Mouse (Mus musculus) midbrain, embryonic 14.5 days (tissue): ENCODE results near the gene Icam4. TPM values are rescaled to one million over a fixed set of nuclear protein-coding genes. Genes with fewer than 3 reads are reported as not detected.
"Not testable (repeated sequence)": the region's sequence is repeated elsewhere in the genome, so short reads cannot be mapped to it uniquely, and the experiment has no call there.

ENCODE experiments used
- ATAC-seq: fragments of 200-750 bp; cut with Nextera tagmentation; 2 replicates; pipeline ENCODE4 v1.8.0; 2017; ENCODE audit warnings: moderate number of reproducible peaks, moderate library complexity; ENCODE audit not compliant: low FRiP score, low TSS enrichment
- DNase-seq: peaks from one replicate; pipeline ENCODE4 v3.0.0-alpha.2; 2015
- H3K27ac ChIP-seq: fragments of 300-500 bp; sonication (generic); replicated peaks from 2 replicates; pipeline ENCODE4 v1.5.1; 2014; ENCODE audit warnings: mild to moderate bottlenecking, low read depth, low read length, moderate library complexity
- H3K27me3 ChIP-seq: fragments of 300-500 bp; sonication (generic); 2 replicates; pipeline ENCODE4 v1.6.1; 2014; ENCODE audit warnings: low read length, control low read depth, mixed read lengths; ENCODE audit not compliant: control insufficient read depth, insufficient read depth
- H3K36me3 ChIP-seq: fragments of 300-500 bp; sonication (generic); 2 replicates; pipeline ENCODE4 v1.6.1; 2014; ENCODE audit warnings: low read length, control low read depth; ENCODE audit not compliant: control insufficient read depth, insufficient read depth
- H3K4me1 ChIP-seq: fragments of 300-500 bp; sonication (generic); 2 replicates; pipeline ENCODE4 v1.6.1; 2014; ENCODE audit warnings: mild to moderate bottlenecking, antibody characterized with exemption, low read length, control low read depth; ENCODE audit not compliant: control insufficient read depth, insufficient read depth
- H3K4me2 ChIP-seq: fragments of 300-500 bp; sonication (generic); 2 replicates; pipeline ENCODE4 v1.6.1; 2014; ENCODE audit warnings: mild to moderate bottlenecking, low read length, moderate library complexity
- H3K4me3 ChIP-seq: fragments of 300-500 bp; sonication (generic); replicated peaks from 2 replicates; pipeline ENCODE4 v1.5.1; 2014; ENCODE audit warnings: low read depth, low read length
- H3K9ac ChIP-seq: fragments of 300-500 bp; sonication (generic); replicated peaks from 2 replicates; pipeline ENCODE4 v1.6.1; 2014; ENCODE audit warnings: mild to moderate bottlenecking, low read length, moderate library complexity
- H3K9me3 ChIP-seq: fragments of 300-500 bp; sonication (generic); 2 replicates; pipeline ENCODE4 v1.6.1; 2016; ENCODE audit warnings: low read length, control low read depth, mixed read lengths; ENCODE audit not compliant: control insufficient read depth
- WGBS: fragments of 180-500 bp; shearing (Covaris S2); extraction: QIAGEN DNeasy Blood & Tissue Kit; methylation state at CpG from one replicate; pipeline ENCODE4 v1.1.7; 2014; 5-methylcytosine and 5-hydroxymethylcytosine counted together
- polyA plus RNA-seq: library from polyadenylated mRNA; unstranded; fragments of >200 nt; fragmentation: Nextera tagmentation; extraction: Ambion mirVana; gene quantifications from 2 replicates; pipeline ENCODE4 v1.2.1, GENCODE M21; 2014

Icam4 gene
- polyA plus RNA-seq, 1 experiment from 2014 or later, result not detected

DNA sequence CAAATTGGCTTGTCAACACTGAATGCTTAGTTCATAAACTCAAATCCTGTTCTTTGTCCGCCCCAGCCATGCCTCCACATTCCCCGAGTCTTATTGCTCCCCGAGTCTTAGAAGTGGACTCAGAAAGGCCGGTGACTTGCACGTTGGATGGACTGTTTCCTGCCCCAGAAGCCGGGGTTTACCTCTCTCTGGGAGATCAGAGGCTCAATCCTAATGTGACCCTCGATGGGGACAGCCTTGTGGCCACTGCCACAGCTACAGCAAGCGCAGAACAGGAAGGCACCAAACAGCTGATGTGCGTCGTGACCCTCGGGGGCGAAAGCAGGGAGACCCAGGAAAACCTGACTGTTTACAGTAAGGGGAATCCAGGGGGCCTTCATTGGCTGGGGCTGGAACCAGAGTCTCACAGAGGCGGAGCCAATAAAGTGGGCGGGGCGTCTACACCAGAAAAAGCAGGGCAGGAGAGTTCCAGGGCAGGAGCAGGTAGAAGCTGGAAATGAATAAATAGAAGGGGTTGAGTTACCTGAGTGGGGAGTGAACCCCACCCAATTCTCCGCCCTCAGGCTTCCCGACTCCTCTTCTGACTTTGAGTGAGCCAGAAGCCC, 5.4 kb downstream of the Icam4 start:
- H3K36me3 ChIP-seq, result no peaks in the 10 kb centered on the region
- no peak for ATAC-seq
- 3% methylated on average over 17 of the region's 17 CpGs for WGBS
- no peaks in the 10 kb centered on the region for H3K9me3 ChIP-seq
- DNase-seq, result no peak
- H3K27ac ChIP-seq, result no peak overlapping the region
- H3K4me3 ChIP-seq, result no peak overlapping the region
- H3K4me1 ChIP-seq, result peaks cover 21% of the 10 kb centered on the region
- H3K4me2 ChIP-seq, result no peak overlapping the region
- peaks cover 99% of the 10 kb centered on the region for H3K27me3 ChIP-seq
- no peak overlapping the region for H3K9ac ChIP-seq

DNA sequence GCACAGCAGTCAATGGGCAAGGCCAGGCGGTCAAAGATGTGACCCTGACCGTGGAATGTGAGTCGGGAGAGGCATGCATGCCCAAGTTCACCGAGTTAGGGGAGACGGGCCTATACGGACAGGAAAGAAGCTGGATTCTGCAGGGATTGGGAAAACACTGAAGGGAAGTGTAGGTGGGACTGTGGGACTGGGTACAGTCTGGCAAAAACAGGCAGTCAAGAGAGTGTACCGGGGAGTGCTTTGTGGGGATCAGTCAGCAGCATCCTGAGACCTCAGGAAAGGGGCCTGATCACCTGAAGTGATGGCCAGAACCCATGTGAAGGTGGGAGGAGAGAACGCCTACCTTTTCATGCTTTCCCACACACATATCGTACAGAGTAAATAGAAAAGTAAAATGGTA, 6.4 kb downstream of the Icam4 start:
- 16% methylated on average over 9 of the region's 9 CpGs for WGBS
- Histone ChIP-seq H3K4me1 (peaks cover 21% of the 10 kb centered on the region), H3K4me3 (no peak overlapping the region)

DNA sequence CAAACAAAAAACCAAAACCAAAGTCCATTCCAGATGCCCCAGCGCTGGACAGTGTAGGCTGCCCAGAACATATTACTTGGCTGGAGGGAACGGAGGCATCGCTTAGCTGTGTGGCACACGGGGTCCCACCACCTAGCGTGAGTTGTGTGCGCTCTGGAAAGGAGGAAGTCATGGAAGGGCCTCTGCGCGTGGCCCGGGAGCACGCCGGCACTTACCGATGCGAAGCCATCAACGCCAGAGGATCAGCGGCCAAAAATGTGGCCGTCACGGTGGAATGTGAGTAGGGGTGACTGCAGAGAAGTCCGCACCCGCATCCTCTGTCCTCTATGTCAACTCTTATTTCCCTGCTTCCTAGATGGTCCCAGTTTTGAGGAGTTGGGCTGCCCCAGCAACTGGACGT, 7.0 kb downstream of the Icam4 start:
- Histone ChIP-seq H3K4me2 (peak overlapping the region; percentile 63), H3K9me3 (no peaks in the 10 kb centered on the region), H3K27me3 (peaks cover 91% of the 10 kb centered on the region), H3K4me1 (peaks cover 16% of the 10 kb centered on the region), H3K36me3 (no peaks in the 10 kb centered on the region), H3K4me3 (peak overlapping the region; percentile 44; the same call in 1 of the 2 replicates), H3K9ac (no peak overlapping the region), H3K27ac (no peak overlapping the region)
- 7% methylated on average over 20 of the region's 20 CpGs for WGBS
- DNase-seq (no peak), ATAC-seq (no peak)

More for the DNA sequence above, 6.4 kb downstream of the Icam4 start:
- no peaks in the 10 kb centered on the region for H3K36me3 ChIP-seq
- ATAC-seq (no peak), DNase-seq (no peak)
- no peak overlapping the region for H3K4me2 ChIP-seq
- no peak overlapping the region for H3K27ac ChIP-seq
- H3K9ac ChIP-seq, result no peak overlapping the region
- H3K27me3 ChIP-seq, result peaks cover 97% of the 10 kb centered on the region
- H3K9me3 ChIP-seq, result no peaks in the 10 kb centered on the region

DNA sequence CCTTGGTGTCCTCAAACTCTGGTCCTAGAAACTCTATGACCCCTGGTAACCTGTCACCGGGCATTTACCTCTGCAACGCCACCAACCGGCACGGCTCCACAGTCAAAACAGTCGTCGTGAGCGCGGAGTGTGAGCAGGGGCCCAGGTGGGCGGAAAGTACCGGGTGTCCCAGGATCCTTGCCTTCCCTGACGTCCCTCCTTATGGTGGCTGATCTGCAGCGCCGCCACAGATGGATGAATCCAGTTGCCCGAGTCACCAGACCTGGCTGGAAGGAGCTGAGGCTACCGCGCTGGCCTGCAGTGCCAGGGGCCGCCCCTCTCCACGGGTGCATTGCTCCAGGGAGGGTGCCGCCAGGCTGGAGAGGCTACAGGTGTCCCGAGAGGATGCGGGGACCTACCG, 7.5 kb downstream of the Icam4 start:
- H3K27ac ChIP-seq, result no peak overlapping the region
- peak overlapping the region; percentile 63 for H3K4me2 ChIP-seq
- H3K4me3 ChIP-seq, result peak overlapping the region; percentile 44
- DNase-seq (peak; percentile 16), ATAC-seq (no peak)
- H3K4me1 ChIP-seq, result peaks cover 12% of the 10 kb centered on the region
- no peaks in the 10 kb centered on the region for H3K36me3 ChIP-seq
- peaks cover 86% of the 10 kb centered on the region for H3K27me3 ChIP-seq
- H3K9ac ChIP-seq, result no peak overlapping the region
- WGBS, result 2% methylated on average over 22 of the region's 22 CpGs
- no peaks in the 10 kb centered on the region for H3K9me3 ChIP-seq

DNA sequence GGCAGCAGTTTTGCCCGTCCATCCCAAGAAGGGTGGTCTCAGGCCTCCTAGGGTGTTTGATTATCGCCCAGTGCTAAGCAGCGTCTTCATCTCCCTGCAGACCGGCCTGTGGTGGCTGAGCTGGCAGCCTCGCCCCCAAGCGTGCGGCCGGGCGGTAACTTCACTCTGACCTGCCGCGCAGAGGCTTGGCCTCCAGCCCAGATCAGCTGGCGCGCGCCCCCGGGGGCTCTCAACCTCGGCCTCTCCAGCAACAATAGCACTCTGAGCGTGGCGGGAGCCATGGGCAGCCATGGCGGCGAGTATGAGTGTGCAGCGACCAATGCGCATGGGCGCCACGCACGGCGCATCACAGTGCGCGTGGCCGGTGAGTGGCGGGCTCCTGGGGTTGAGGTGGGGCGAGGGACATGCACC, 8.3 kb downstream of the Icam4 start:
- H3K4me1 ChIP-seq, result peaks cover 7% of the 10 kb centered on the region
- WGBS, result 2% methylated on average over 31 of the region's 31 CpGs
- DNase-seq (peak; percentile 77), ATAC-seq (peak; percentile 61)
- H3K4me3 ChIP-seq, result peak overlapping the region; percentile 44
- H3K27me3 ChIP-seq, result peaks cover 78% of the 10 kb centered on the region
- H3K27ac ChIP-seq, result no peak overlapping the region
- peak overlapping the region; percentile 62 for H3K9ac ChIP-seq
- H3K36me3 ChIP-seq, result no peaks in the 10 kb centered on the region
- H3K9me3 ChIP-seq, result no peaks in the 10 kb centered on the region
- H3K4me2 ChIP-seq, result peak overlapping the region; percentile 63

DNA sequence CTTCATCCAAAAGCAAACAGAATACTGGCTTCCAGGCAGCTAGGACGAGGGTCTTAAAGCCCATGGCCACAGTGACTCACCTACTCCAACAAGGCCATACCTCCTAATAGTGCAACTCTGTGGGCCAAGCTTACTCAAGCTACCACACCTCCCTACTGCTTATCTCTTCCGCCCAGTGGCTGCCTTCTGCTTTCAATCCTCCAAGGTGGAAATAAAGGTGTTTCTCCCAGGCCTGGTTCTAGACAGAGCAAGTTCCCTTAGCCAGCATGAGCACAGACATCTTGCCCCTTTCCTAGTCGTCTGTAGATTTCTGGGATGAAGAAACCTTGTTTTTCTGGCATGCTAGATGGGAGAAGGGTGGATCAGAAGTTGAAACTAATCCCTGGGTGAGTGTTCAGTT, 10.6 kb downstream of the Icam4 start:
- ATAC-seq, result no peak
- Histone ChIP-seq H3K4me1 (no peaks in the 10 kb centered on the region; the same call in 1 of the 2 replicates), H3K4me2 (no peak overlapping the region), H3K9ac (no peak overlapping the region), H3K9me3 (no peaks in the 10 kb centered on the region), H3K36me3 (no peaks in the 10 kb centered on the region), H3K4me3 (no peak overlapping the region), H3K27me3 (peaks cover 55% of the 10 kb centered on the region), H3K27ac (no peak overlapping the region)
- WGBS, result 66% methylated on average over 3 of the region's 3 CpGs
- no peak for DNase-seq

DNA sequence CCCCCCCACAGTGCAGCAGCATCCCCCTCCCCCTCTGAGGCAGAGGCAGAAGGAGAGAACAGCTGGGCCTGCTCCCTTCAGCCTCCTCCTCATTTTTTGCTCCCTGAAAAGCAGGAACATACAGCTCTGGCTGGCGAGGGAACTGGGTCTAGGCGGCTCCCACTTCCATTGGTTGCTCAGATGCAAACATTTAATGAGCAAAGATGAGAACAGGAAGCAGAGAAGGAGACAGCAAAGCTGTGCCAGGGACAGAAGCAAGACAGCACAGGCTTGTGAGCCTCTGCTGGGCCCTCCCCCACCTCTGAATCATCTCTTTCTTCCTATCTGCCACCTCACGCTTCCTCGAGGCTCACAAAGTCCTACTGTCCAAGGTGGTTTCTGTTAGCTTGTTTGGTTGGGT, 12.1 kb downstream of the Icam4 start:
- Histone ChIP-seq H3K27ac (no peak overlapping the region), H3K9me3 (no peaks in the 10 kb centered on the region), H3K4me3 (no peak overlapping the region), H3K36me3 (no peaks in the 10 kb centered on the region), H3K27me3 (peaks cover 40% of the 10 kb centered on the region), H3K4me2 (no peak overlapping the region), H3K4me1 (no peaks in the 10 kb centered on the region; the same call in 1 of the 2 replicates), H3K9ac (no peak overlapping the region)
- DNase-seq (no peak), ATAC-seq (no peak)
- 43% methylated on average over 4 of the region's 4 CpGs for WGBS

DNA sequence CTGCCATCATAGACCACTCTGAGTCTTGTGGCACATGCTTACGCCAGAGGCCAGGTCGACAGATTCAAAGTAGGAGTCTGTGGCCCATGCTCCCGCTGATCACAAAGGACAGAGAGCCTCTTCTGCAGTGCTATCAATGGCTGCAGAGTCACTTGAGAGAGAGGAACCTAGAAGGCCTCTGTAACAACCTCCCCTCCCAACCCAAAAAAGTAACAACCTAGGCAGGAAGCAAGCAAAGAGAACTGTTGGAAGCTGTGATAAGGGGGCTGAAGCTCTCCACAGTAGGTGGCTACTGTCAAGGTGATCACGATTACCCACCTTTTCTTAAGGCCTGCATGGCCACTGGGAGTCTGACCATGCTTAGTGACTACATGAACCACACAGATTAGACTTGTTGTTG, 14.4 kb downstream of the Icam4 start:
- Histone ChIP-seq H3K9me3 (no peaks in the 10 kb centered on the region), H3K9ac (no peak overlapping the region), H3K4me1 (no peaks in the 10 kb centered on the region), H3K27ac (no peak overlapping the region), H3K4me2 (no peak overlapping the region), H3K27me3 (peaks cover 18% of the 10 kb centered on the region), H3K4me3 (no peak overlapping the region), H3K36me3 (no peaks in the 10 kb centered on the region)
- ATAC-seq (no peak), DNase-seq (no peak)
- 82% methylated on average over 4 of the region's 4 CpGs for WGBS

DNA sequence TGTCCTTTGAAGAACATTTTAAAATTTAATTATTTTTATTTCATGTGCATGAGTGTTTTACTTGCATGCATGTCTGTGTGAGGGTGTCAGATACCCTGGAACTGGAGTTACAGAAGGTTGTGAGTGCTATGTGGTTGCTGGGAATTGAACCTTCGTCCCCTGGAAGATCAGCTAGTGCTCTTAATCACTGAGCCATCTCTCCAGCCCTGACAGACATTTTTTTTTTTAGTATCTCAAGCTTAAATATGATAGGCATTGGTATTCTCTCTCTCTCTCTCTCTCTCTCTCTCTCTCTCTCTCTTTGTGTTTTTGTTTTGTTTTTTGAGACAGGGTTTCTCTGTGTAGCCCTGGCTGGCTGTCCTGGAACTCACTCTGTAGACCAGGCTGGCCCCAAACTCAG, 15.6 kb downstream of the Icam4 start:
- H3K9ac ChIP-seq, H3K4me2 ChIP-seq, H3K27me3 ChIP-seq, H3K4me1 ChIP-seq, H3K4me3 ChIP-seq, DNase-seq, H3K27ac ChIP-seq, H3K36me3 ChIP-seq, H3K9me3 ChIP-seq, ATAC-seq: not testable (repeated sequence)
- 53% methylated on average over 1 of the region's 1 CpGs for WGBS
